Mouse (Mus musculus): ENCODE data around the gene Gm20379. TPM values are rescaled to one million over a fixed set of nuclear protein-coding genes. Genes with fewer than 3 reads are reported as not detected.

Gm20379 gene
- polyA plus RNA-seq (2014; fragmentation: Illumina TruSeq; extraction: RNeasy Lipid Tissue Mini Kit (QIAGEN cat#74804); ENCODE audit: low read depth, low replicate concordance): not detected

GRCm38 (mm10) chr13:92305680-92306079 is at the start of gene Gm20379:
Gm20379 (plus strand) TSS chr13:92305980.

GRCm38 (mm10) chr13:92354456-92355271 is 48.9 kb downstream of the Gm20379 start, which contains the start of the genes Dhfr and Msh3:
Dhfr (plus strand) TSS chr13:92354726.
Msh3 (minus strand) TSS chr13:92355003.

Other genes with a start within 250 kb of the Gm20379 start
- gene Rasgrf2, start 174.3 kb upstream of the Gm20379 start, polyA plus RNA-seq (2014; fragmentation: Illumina TruSeq; extraction: RNeasy Lipid Tissue Mini Kit (QIAGEN cat#74804); ENCODE audit: low read depth, low replicate concordance): 7.0 TPM
- 14.4 TPM for gene Dhfr, start 48.7 kb downstream of the Gm20379 start, polyA plus RNA-seq (2014; fragmentation: Illumina TruSeq; extraction: RNeasy Lipid Tissue Mini Kit (QIAGEN cat#74804); ENCODE audit: low read depth, low replicate concordance)
- gene Msh3, start 49.0 kb downstream of the Gm20379 start, polyA plus RNA-seq (2014; fragmentation: Illumina TruSeq; extraction: RNeasy Lipid Tissue Mini Kit (QIAGEN cat#74804); ENCODE audit: low read depth, low replicate concordance): 39.1 TPM
- 0.13 TPM for gene Ankrd34b, start 119.9 kb downstream of the Gm20379 start, polyA plus RNA-seq (2014; fragmentation: Illumina TruSeq; extraction: RNeasy Lipid Tissue Mini Kit (QIAGEN cat#74804); ENCODE audit: low read depth, low replicate concordance)
- 7.8 TPM for gene Fam151b, start 178.0 kb downstream of the Gm20379 start, polyA plus RNA-seq (2014; fragmentation: Illumina TruSeq; extraction: RNeasy Lipid Tissue Mini Kit (QIAGEN cat#74804); ENCODE audit: low read depth, low replicate concordance)
- 42.9 TPM for gene Zfyve16, start 224.9 kb downstream of the Gm20379 start, polyA plus RNA-seq (2014; fragmentation: Illumina TruSeq; extraction: RNeasy Lipid Tissue Mini Kit (QIAGEN cat#74804); ENCODE audit: low read depth, low replicate concordance)

Data from sigmoid colon, adult 10 weeks (tissue).